Mouse (Mus musculus) liver, embryonic 14.5 days (tissue): Measurements from ENCODE around the gene Tle6.

Source experiments
- CTCF ChIP-seq: IDR thresholded peaks from 2 replicates; pipeline ENCODE4 v1.5.1; 2016; ENCODE audit warnings: antibody characterized with exemption, low read depth, control low read depth
- EP300 ChIP-seq: IDR thresholded peaks from 2 replicates; pipeline ENCODE4 v1.6.1; 2016; ENCODE audit warnings: antibody characterized with exemption, low read depth

DNA sequence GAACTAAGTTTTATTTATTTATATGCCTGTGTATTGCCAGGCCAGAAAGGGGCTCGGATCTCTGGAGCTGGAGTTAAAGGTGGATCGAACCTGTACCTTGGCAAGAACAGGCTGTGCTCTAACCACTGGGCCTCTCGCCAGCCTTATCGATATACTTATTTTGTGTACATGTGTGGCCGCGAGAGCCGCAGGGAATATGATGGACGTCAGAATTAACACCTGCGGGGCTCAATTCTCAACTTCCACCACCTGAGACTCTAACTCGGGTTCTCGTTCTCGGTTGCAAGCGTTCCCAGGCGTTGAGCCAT, 4.7 kb upstream of the Tle6 start:
- no peak for TF ChIP-seq CTCF
- no peak for TF ChIP-seq EP300
